Mouse (Mus musculus): ENCODE results near the gene Myh14. TPM values are rescaled to one million over a fixed set of nuclear protein-coding genes. Genes with fewer than 3 reads are reported as not detected.

Myh14 gene
- polyA plus RNA-seq, 1 experiment from 2014 or later: 2.1 TPM

- no peak overlapping the region for H3K9ac ChIP-seq (replicated peaks; ENCODE audit: low read length)
- no peak overlapping the region for H3K4me2 ChIP-seq (ENCODE audit: low read depth, low read length)
- no peak overlapping the region for H3K4me3 ChIP-seq (ENCODE audit: low read depth, low read length)
- no peak overlapping the region for H3K27ac ChIP-seq (replicated peaks; ENCODE audit: low read depth, low read length)
- H3K4me1 ChIP-seq (ENCODE audit: control insufficient read depth, insufficient read depth, low read length): no peaks in the 10 kb centered on the region
- H3K27me3 ChIP-seq (ENCODE audit: control insufficient read depth, insufficient read depth, low read length): no peaks in the 10 kb centered on the region
- ATAC-seq (replicated peaks; ENCODE audit: insufficient number of reproducible peaks, low FRiP score, low TSS enrichment, low read depth): no peak
- 68% methylated on average over 8 of the region's 8 CpGs for WGBS
- no peaks in the 10 kb centered on the region for H3K36me3 ChIP-seq (replicated peaks; ENCODE audit: control insufficient read depth, insufficient read depth, low read depth, low read length)
- H3K9me3 ChIP-seq (replicated peaks; ENCODE audit: control insufficient read depth, low read length): no peaks in the 10 kb centered on the region
- no peak for DNase-seq (ENCODE audit: low spot score)
Observed at GRCm38 (mm10) chr7:44702985-44703384, 32.3 kb upstream of the Myh14 start.

GRCm38 (mm10) chr7:44701921-44702320, 31.3 kb upstream of the Myh14 start:
- H3K4me3 ChIP-seq (ENCODE audit: low read depth, low read length): no peak overlapping the region

GRCm38 (mm10) chr7:44697980-44698379, 27.3 kb upstream of the Myh14 start:
- Histone ChIP-seq H3K27ac (replicated peaks; ENCODE audit: low read depth, low read length) (no peak overlapping the region), H3K36me3 (replicated peaks; ENCODE audit: control insufficient read depth, insufficient read depth, low read depth, low read length) (no peaks in the 10 kb centered on the region), H3K27me3 (ENCODE audit: control insufficient read depth, insufficient read depth, low read length) (no peaks in the 10 kb centered on the region), H3K4me1 (ENCODE audit: control insufficient read depth, insufficient read depth, low read length) (no peaks in the 10 kb centered on the region), H3K4me2 (ENCODE audit: low read depth, low read length) (no peak overlapping the region), H3K4me3 (ENCODE audit: low read depth, low read length) (no peak overlapping the region), H3K9me3 (replicated peaks; ENCODE audit: control insufficient read depth, low read length) (no peaks in the 10 kb centered on the region), H3K9ac (replicated peaks; ENCODE audit: low read length) (no peak overlapping the region)
- ATAC-seq (replicated peaks; ENCODE audit: insufficient number of reproducible peaks, low FRiP score, low TSS enrichment, low read depth) (no peak), DNase-seq (ENCODE audit: low spot score) (no peak)
- 55% methylated on average over 7 of the region's 7 CpGs for WGBS

More at GRCm38 (mm10) chr7:44701921-44702320, 31.3 kb upstream of the Myh14 start:
- Histone ChIP-seq H3K4me2 (ENCODE audit: low read depth, low read length) (no peak overlapping the region), H3K9ac (replicated peaks; ENCODE audit: low read length) (no peak overlapping the region), H3K4me1 (ENCODE audit: control insufficient read depth, insufficient read depth, low read length) (no peaks in the 10 kb centered on the region), H3K27ac (replicated peaks; ENCODE audit: low read depth, low read length) (no peak overlapping the region), H3K9me3 (replicated peaks; ENCODE audit: control insufficient read depth, low read length) (no peaks in the 10 kb centered on the region), H3K36me3 (replicated peaks; ENCODE audit: control insufficient read depth, insufficient read depth, low read depth, low read length) (no peaks in the 10 kb centered on the region), H3K27me3 (ENCODE audit: control insufficient read depth, insufficient read depth, low read length) (no peaks in the 10 kb centered on the region)
- ATAC-seq (replicated peaks; ENCODE audit: insufficient number of reproducible peaks, low FRiP score, low TSS enrichment, low read depth) (peak; percentile 67), DNase-seq (ENCODE audit: low spot score) (peak; percentile 64)
- 4% methylated on average over 6 of the region's 6 CpGs for WGBS

GRCm38 (mm10) chr7:44697191-44697710, 26.6 kb upstream of the Myh14 start:
- Histone ChIP-seq H3K9me3 (replicated peaks; ENCODE audit: control insufficient read depth, low read length) (no peaks in the 10 kb centered on the region), H3K27me3 (ENCODE audit: control insufficient read depth, insufficient read depth, low read length) (no peaks in the 10 kb centered on the region), H3K9ac (replicated peaks; ENCODE audit: low read length) (no peak overlapping the region), H3K27ac (replicated peaks; ENCODE audit: low read depth, low read length) (no peak overlapping the region), H3K4me1 (ENCODE audit: control insufficient read depth, insufficient read depth, low read length) (no peaks in the 10 kb centered on the region), H3K36me3 (replicated peaks; ENCODE audit: control insufficient read depth, insufficient read depth, low read depth, low read length) (no peaks in the 10 kb centered on the region), H3K4me2 (ENCODE audit: low read depth, low read length) (no peak overlapping the region), H3K4me3 (ENCODE audit: low read depth, low read length) (no peak overlapping the region)
- 13% methylated on average over 20 of the region's 20 CpGs for WGBS
- ATAC-seq (replicated peaks; ENCODE audit: insufficient number of reproducible peaks, low FRiP score, low TSS enrichment, low read depth): 0 out of 2 replicates have a peak, but pooled peaks have one; percentile 12
- peak; percentile 11 for DNase-seq (ENCODE audit: low spot score)

GRCm38 (mm10) chr7:44695223-44695622, 24.6 kb upstream of the Myh14 start:
- Histone ChIP-seq H3K27me3 (ENCODE audit: control insufficient read depth, insufficient read depth, low read length) (no peaks in the 10 kb centered on the region), H3K27ac (replicated peaks; ENCODE audit: low read depth, low read length) (no peak overlapping the region), H3K4me2 (ENCODE audit: low read depth, low read length) (no peak overlapping the region), H3K9ac (replicated peaks; ENCODE audit: low read length) (no peak overlapping the region), H3K4me3 (ENCODE audit: low read depth, low read length) (no peak overlapping the region), H3K9me3 (replicated peaks; ENCODE audit: control insufficient read depth, low read length) (no peaks in the 10 kb centered on the region), H3K4me1 (ENCODE audit: control insufficient read depth, insufficient read depth, low read length) (no peaks in the 10 kb centered on the region), H3K36me3 (replicated peaks; ENCODE audit: control insufficient read depth, insufficient read depth, low read depth, low read length) (no peaks in the 10 kb centered on the region)
- DNase-seq (ENCODE audit: low spot score) (no peak), ATAC-seq (replicated peaks; ENCODE audit: insufficient number of reproducible peaks, low FRiP score, low TSS enrichment, low read depth) (no peak)
- 88% methylated on average over 4 of the region's 4 CpGs for WGBS

- no peak for ATAC-seq (replicated peaks; ENCODE audit: insufficient number of reproducible peaks, low FRiP score, low TSS enrichment, low read depth)
- Histone ChIP-seq H3K27ac (replicated peaks; ENCODE audit: low read depth, low read length) (no peak overlapping the region), H3K4me3 (ENCODE audit: low read depth, low read length) (no peak overlapping the region), H3K9ac (replicated peaks; ENCODE audit: low read length) (no peak overlapping the region), H3K36me3 (replicated peaks; ENCODE audit: control insufficient read depth, insufficient read depth, low read depth, low read length) (no peaks in the 10 kb centered on the region), H3K4me2 (ENCODE audit: low read depth, low read length) (no peak overlapping the region), H3K9me3 (replicated peaks; ENCODE audit: control insufficient read depth, low read length) (no peaks in the 10 kb centered on the region), H3K4me1 (ENCODE audit: control insufficient read depth, insufficient read depth, low read length) (no peaks in the 10 kb centered on the region), H3K27me3 (ENCODE audit: control insufficient read depth, insufficient read depth, low read length) (no peaks in the 10 kb centered on the region)
- WGBS: 76% methylated on average over 10 of the region's 10 CpGs
- DNase-seq (ENCODE audit: low spot score): no peak
Observed at GRCm38 (mm10) chr7:44693427-44694175, 23.0 kb upstream of the Myh14 start.

GRCm38 (mm10) chr7:44689331-44689730, 18.7 kb upstream of the Myh14 start:
- 88% methylated on average over 7 of the region's 7 CpGs for WGBS
- H3K9me3 ChIP-seq (replicated peaks; ENCODE audit: control insufficient read depth, low read length): no peaks in the 10 kb centered on the region
- no peak overlapping the region for H3K4me3 ChIP-seq (ENCODE audit: low read depth, low read length)
- no peak overlapping the region for H3K27ac ChIP-seq (replicated peaks; ENCODE audit: low read depth, low read length)
- ATAC-seq (replicated peaks; ENCODE audit: insufficient number of reproducible peaks, low FRiP score, low TSS enrichment, low read depth) (no peak), DNase-seq (ENCODE audit: low spot score) (no peak)
- H3K36me3 ChIP-seq (replicated peaks; ENCODE audit: control insufficient read depth, insufficient read depth, low read depth, low read length): no peaks in the 10 kb centered on the region
- no peak overlapping the region for H3K9ac ChIP-seq (replicated peaks; ENCODE audit: low read length)
- H3K4me1 ChIP-seq (ENCODE audit: control insufficient read depth, insufficient read depth, low read length): no peaks in the 10 kb centered on the region
- no peaks in the 10 kb centered on the region for H3K27me3 ChIP-seq (ENCODE audit: control insufficient read depth, insufficient read depth, low read length)
- no peak overlapping the region for H3K4me2 ChIP-seq (ENCODE audit: low read depth, low read length)

GRCm38 (mm10) chr7:44688890-44689289, 18.2 kb upstream of the Myh14 start:
- DNase-seq (ENCODE audit: low spot score) (no peak), ATAC-seq (replicated peaks; ENCODE audit: insufficient number of reproducible peaks, low FRiP score, low TSS enrichment, low read depth) (no peak)
- Histone ChIP-seq H3K27ac (replicated peaks; ENCODE audit: low read depth, low read length) (no peak overlapping the region), H3K9me3 (replicated peaks; ENCODE audit: control insufficient read depth, low read length) (no peaks in the 10 kb centered on the region), H3K4me3 (ENCODE audit: low read depth, low read length) (no peak overlapping the region), H3K27me3 (ENCODE audit: control insufficient read depth, insufficient read depth, low read length) (no peaks in the 10 kb centered on the region), H3K9ac (replicated peaks; ENCODE audit: low read length) (no peak overlapping the region), H3K4me1 (ENCODE audit: control insufficient read depth, insufficient read depth, low read length) (no peaks in the 10 kb centered on the region), H3K4me2 (ENCODE audit: low read depth, low read length) (no peak overlapping the region), H3K36me3 (replicated peaks; ENCODE audit: control insufficient read depth, insufficient read depth, low read depth, low read length) (no peaks in the 10 kb centered on the region)
- 83% methylated on average over 3 of the region's 3 CpGs for WGBS

Data from embryonic facial prominence, embryonic 11.5 days (tissue).